Mouse (Mus musculus) E14TG2a.4 (cell line): ENCODE measurements around the gene Tst.

Experiments used
- CTCF ChIP-seq: conservative IDR thresholded peaks from 2 replicates; pipeline ENCODE4 v1.5.1; 2014; ENCODE audit warnings: low read length
- POU5F1 ChIP-seq: IDR thresholded peaks from 2 replicates; pipeline ENCODE4 v1.6.1; 2014; ENCODE audit warnings: low read length, borderline replicate concordance

- TF ChIP-seq CTCF (no peak), POU5F1 (no peak)
Observed at GRCm38 (mm10) chr15:78451201-78451600, 45.5 kb upstream of the Tst start.
